ENCODE assay signal across 8 mouse cellular contexts in genomic region chr4:141857422-141857930, GRCm38 (mm10). TPM values are rescaled to one million over a fixed set of nuclear protein-coding genes. Genes with fewer than 3 reads are reported as not detected.
DNase-seq lines count a peak whose midpoint lies in the region; ATAC-seq and TF ChIP-seq lines count a peak whose summit lies in the region.

No protein-coding gene starts in this region.

- no peak overlapping the region for H3K9ac ChIP-seq in embryonic facial prominence, embryonic 14.5 days (ENCODE audit: low read depth, low read length)
- H3K9ac ChIP-seq in stomach, embryonic 15.5 days, result no peak overlapping the region

- 13% methylated on average over 10 of the region's 10 CpGs for WGBS in embryonic facial prominence, embryonic 14.5 days
- 18% methylated on average over 10 of the region's 10 CpGs for WGBS in stomach, embryonic 15.5 days

- peak; percentile 78 for TF ChIP-seq CTCF in C2C12 (IDR thresholded peaks at IDR 0.05; ENCODE audit: control insufficient read depth, insufficient read depth, insufficient read length)

- peak; percentile 85 for ATAC-seq in embryonic facial prominence, embryonic 14.5 days (ENCODE audit: low read depth)
- peak; percentile 51; the same call in 1 of the 2 replicates for ATAC-seq in stomach, embryonic 15.5 days (ENCODE audit: insufficient read depth, low FRiP score, low read depth)

- H3K4me2 ChIP-seq in embryonic facial prominence, embryonic 14.5 days (ENCODE audit: low read depth, low read length), result no peak overlapping the region
- no peak overlapping the region for H3K4me2 ChIP-seq in stomach, embryonic 15.5 days

- H3K27me3 ChIP-seq in C2C12 (ENCODE audit: control insufficient read depth, insufficient read depth, insufficient read length), result no peaks in the 10 kb centered on the region
- H3K27me3 ChIP-seq in embryonic facial prominence, embryonic 14.5 days (replicated peaks; ENCODE audit: control insufficient read depth, insufficient read depth, low read length), result no peaks in the 10 kb centered on the region
- H3K27me3 ChIP-seq in stomach, embryonic 15.5 days (replicated peaks), result no peaks in the 10 kb centered on the region

- no peaks in the 10 kb centered on the region for H3K79me2 ChIP-seq in C2C12 (ENCODE audit: control insufficient read depth, insufficient read depth)

- H3ac ChIP-seq in C2C12 (ENCODE audit: control insufficient read depth, insufficient read length, low read depth), result no peak overlapping the region

- H3K36me3 ChIP-seq in C2C12 (ENCODE audit: control insufficient read depth, insufficient read depth), result peaks cover 4% of the 10 kb centered on the region
- H3K36me3 ChIP-seq in embryonic facial prominence, embryonic 14.5 days (ENCODE audit: control insufficient read depth, insufficient read depth, low read length), result peaks cover 16% of the 10 kb centered on the region; the same call in 1 of the 2 replicates
- H3K36me3 ChIP-seq in stomach, embryonic 15.5 days, result peaks cover 21% of the 10 kb centered on the region

- H3K4me3 ChIP-seq in C2C12 (ENCODE audit: insufficient read depth, poor library complexity, severe bottlenecking), result no peak overlapping the region
- no peak overlapping the region for H3K4me3 ChIP-seq in embryonic facial prominence, embryonic 14.5 days (ENCODE audit: low read depth, low read length)
- H3K4me3 ChIP-seq in stomach, embryonic 15.5 days (replicated peaks), result no peak overlapping the region

- DNase-seq in adrenal gland, postnatal 4 days (ENCODE audit: low spot score in 2 of 2), result peak; percentile 57 to 68
- DNase-seq in embryonic facial prominence, embryonic 14.5 days (ENCODE audit: low spot score), result peak; percentile 83
- peak; percentile 73 to 79 for DNase-seq in heart, adult 9 months (ENCODE audit: low spot score in 2 of 2)
- peak; percentile 86 for DNase-seq in kidney, adult 9 months
- peak; percentile 82 for DNase-seq in liver
- DNase-seq in naive thymus-derived CD4-positive, alpha-beta T cell, adult 2 months (ENCODE audit: low read depth), result peak; percentile 79

- no peaks in the 10 kb centered on the region for H3K9me3 ChIP-seq in embryonic facial prominence, embryonic 14.5 days (ENCODE audit: control insufficient read depth, low read length)
- H3K9me3 ChIP-seq in stomach, embryonic 15.5 days, result no peaks in the 10 kb centered on the region

- H3K27ac ChIP-seq in embryonic facial prominence, embryonic 14.5 days (replicated peaks; ENCODE audit: low read depth, low read length), result no peak overlapping the region
- peak overlapping the region; percentile 77 for H3K27ac ChIP-seq in stomach, embryonic 15.5 days

- no peaks in the 10 kb centered on the region for H3K4me1 ChIP-seq in embryonic facial prominence, embryonic 14.5 days (ENCODE audit: control insufficient read depth, insufficient read depth, low read length)
- peaks cover 26% of the 10 kb centered on the region for H3K4me1 ChIP-seq in stomach, embryonic 15.5 days

- no peaks in the 10 kb centered on the region for H3K79me3 ChIP-seq in C2C12 (ENCODE audit: low read depth)

TF ChIP-seq in C2C12, 6 proteins besides CTCF, POLR2A, EP300 and RAD21:
- TF ChIP-seq MAX (IDR thresholded peaks at IDR 0.05) (no peak), FOSL1 (IDR thresholded peaks at IDR 0.05; ENCODE audit: insufficient read depth, low read length, poor library complexity, severe bottlenecking) (no peak), USF1 (IDR thresholded peaks at IDR 0.05; ENCODE audit: low read depth) (no peak), MYOG (IDR thresholded peaks at IDR 0.05; ENCODE audit: control insufficient read depth, extremely low read depth, insufficient read length) (no peak), CEBPB (IDR thresholded peaks at IDR 0.05; ENCODE audit: low read depth) (no peak), MYOD1 (IDR thresholded peaks at IDR 0.05; ENCODE audit: control insufficient read depth, insufficient read length, low read depth) (no peak)

RNA-seq across cellular contexts. Expression of gene Ctrc, which starts 11.3 kb away (rescaled TPM):
- polyA plus RNA-seq in C2C12 (2012; fragmentation: generic; extraction: Trizol), result not detected
- 10 to 100 TPM in 1 of 2 experiments, not detected in 1; 54.8 TPM for total RNA-seq in adrenal gland, postnatal 4 days (2021)
- polyA plus RNA-seq in embryonic facial prominence, embryonic 14.5 days (2014; fragmentation: Nextera tagmentation; extraction: Ambion mirVana), result not detected in 2 replicates
- polyA plus RNA-seq in stomach, embryonic 15.5 days (2015; fragmentation: Nextera tagmentation; extraction: Ambion mirVana), result 0.42 and 0.79 TPM in 2 replicates

RNA-seq across cellular contexts. Expression of gene Efhd2, which starts 17.2 kb away (rescaled TPM):
- polyA plus RNA-seq in C2C12 (2012; fragmentation: generic; extraction: Trizol), result 45.1 TPM
- 10 to 100 TPM; 36.3 to 37.1 TPM for total RNA-seq in adrenal gland, postnatal 4 days (2021)
- polyA plus RNA-seq in embryonic facial prominence, embryonic 14.5 days (2014; fragmentation: Nextera tagmentation; extraction: Ambion mirVana), result 61.6 and 62.1 TPM in 2 replicates
- polyA plus RNA-seq in stomach, embryonic 15.5 days (2015; fragmentation: Nextera tagmentation; extraction: Ambion mirVana), result 125 and 130 TPM in 2 replicates

RNA-seq across cellular contexts. Expression of gene Cela2a, which starts 31.5 kb away (rescaled TPM):
- polyA plus RNA-seq in C2C12 (2012; fragmentation: generic; extraction: Trizol), result not detected
- 1,000 to 10,000 TPM in 1 of 2 experiments, under 1 TPM in 1; 0.56 to 1,571 TPM for total RNA-seq in adrenal gland, postnatal 4 days (2021)
- polyA plus RNA-seq in embryonic facial prominence, embryonic 14.5 days (2014; fragmentation: Nextera tagmentation; extraction: Ambion mirVana), result not detected in 2 replicates
- 475 and 519 TPM in 2 replicates for polyA plus RNA-seq in stomach, embryonic 15.5 days (2015; fragmentation: Nextera tagmentation; extraction: Ambion mirVana)

Comparison
In these comparisons a context has a peak if more than half of its experiments do, and no peak if none do; other contexts are left out.
1. RNA of gene Cela2a, which starts 31.5 kb away (polyA plus RNA-seq): 475 to 519 TPM in stomach, embryonic 15.5 days; not detected in C2C12 (single experiment) and not detected in embryonic facial prominence, embryonic 14.5 days; every median in the first group is over 100 times any median in the second.
2. Peak in every context shown above with its lines, with median percentiles within 50 percentile points of each other: DNase-seq.